Mouse (Mus musculus) cerebellum, adult (tissue): ENCODE measurements at regions not wholly inside any gene's neighbourhood (a gene's known extent, or its start where the extent isn't known, plus 50 kb on each side); places are given as distances from the start of the nearest gene placed in this dataset.
"Not testable (repeated sequence)": the region's sequence is repeated elsewhere in the genome, so short reads cannot be mapped to it uniquely, and the experiment has no call there.

Experiments used
- ATAC-seq: cut with Nextera tagmentation; 2 replicates; pipeline ENCODE4 v1.9.2; 2017; ENCODE audit warnings: mild to moderate bottlenecking, moderate library complexity, mixed read lengths; ENCODE audit not compliant: insufficient number of reproducible peaks, low FRiP score, low TSS enrichment

GRCm38 (mm10) chr16:30187907-30188414 is 79.3 kb downstream of the Cpn2 start:
- ATAC-seq, result peak; percentile 73

- peak; percentile 50 for ATAC-seq
These were observed 78.4 kb downstream of the Cpn2 start for GRCm38 (mm10) chr16:30188769-30189430.

- no peak for ATAC-seq
These were observed 76.9 kb downstream of the Cpn2 start for GRCm38 (mm10) chr16:30190351-30190750.

- ATAC-seq, result no peak
These were observed 76.3 kb downstream of the Cpn2 start for GRCm38 (mm10) chr16:30190935-30191514.

GRCm38 (mm10) chr16:30193294-30194261 is 73.7 kb downstream of the Cpn2 start:
- ATAC-seq, result no peak

- ATAC-seq, result no peak
These were observed 72.5 kb downstream of the Cpn2 start for GRCm38 (mm10) chr16:30194836-30195235.

GRCm38 (mm10) chr16:30195859-30196258 is 71.4 kb downstream of the Cpn2 start:
- not testable (repeated sequence) for ATAC-seq

GRCm38 (mm10) chr16:30197351-30197750 is 69.9 kb downstream of the Cpn2 start:
- ATAC-seq, result no peak

GRCm38 (mm10) chr16:30199836-30200235 is 67.5 kb downstream of the Cpn2 start:
- no peak for ATAC-seq

- ATAC-seq, result no peak
These were observed 63.2 kb downstream of the Cpn2 start for GRCm38 (mm10) chr16:30204144-30204543.

- no peak for ATAC-seq
These were observed 61.9 kb downstream of the Cpn2 start for GRCm38 (mm10) chr16:30205314-30205815.

GRCm38 (mm10) chr16:30205816-30206356 is 61.4 kb downstream of the Cpn2 start:
- ATAC-seq, result no peak
